Mouse (Mus musculus) liver, embryonic 14.5 days (tissue): ENCODE results near the gene Ccndbp1.

Experiments
- CTCF ChIP-seq: IDR thresholded peaks from 2 replicates; pipeline ENCODE4 v1.5.1; 2016; ENCODE audit warnings: antibody characterized with exemption, low read depth, control low read depth
- EP300 ChIP-seq: IDR thresholded peaks from 2 replicates; pipeline ENCODE4 v1.6.1; 2016; ENCODE audit warnings: antibody characterized with exemption, low read depth

GRCm38 (mm10) chr2:121009071-121009677 is 971 bp downstream of the Ccndbp1 start:
- TF ChIP-seq EP300 = no peak
- TF ChIP-seq CTCF = no peak
